Mouse (Mus musculus): Measurements from ENCODE around the gene Gm10428.
A peak's percentile ranks its signal among the peaks of the same experiment; 100 is the strongest.

DNA sequence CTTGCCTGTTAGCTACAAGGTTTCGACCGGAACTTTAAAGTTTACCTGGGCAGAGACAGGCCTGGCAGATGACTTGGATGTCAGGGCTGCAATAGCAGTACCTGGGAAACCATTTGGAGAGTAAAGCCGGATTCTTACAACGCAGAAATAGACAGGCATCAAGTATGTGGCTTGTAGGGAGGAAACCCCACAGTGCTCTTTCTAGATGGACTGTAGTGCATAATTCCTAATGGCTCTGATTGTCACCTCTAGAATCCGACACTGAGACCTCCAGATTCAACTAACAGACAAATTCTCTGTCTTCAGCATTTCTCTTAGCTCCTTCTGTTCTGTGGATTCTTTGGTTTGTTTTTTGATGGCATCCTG, 20.9 kb upstream of the Gm10428 start:
- TF ChIP-seq CTCF (IDR thresholded peaks at IDR 0.05; ENCODE audit: low read depth): peak; percentile 8; the same call in 1 of the 2 replicates
- no peak for TF ChIP-seq EP300 (IDR thresholded peaks at IDR 0.05; ENCODE audit: low read depth)
